Mouse (Mus musculus) MEL (cell line): ENCODE measurements around the gene Sgsm2. TPM values are rescaled to one million over a fixed set of nuclear protein-coding genes. Genes with fewer than 3 reads are reported as not detected.

Source experiments
- DNase-seq: peaks from one replicate; pipeline ENCODE4 v3.0.0; 2011; ENCODE audit warnings: low read depth, low spot score
- H3K27ac ChIP-seq: 2 replicates; pipeline ENCODE4 v1.5.1; 2012; ENCODE audit warnings: low read depth, mild to moderate bottlenecking, control low read depth, low read length, moderate library complexity; ENCODE audit not compliant: control insufficient read depth
- H3K27me3 ChIP-seq, 2 experiments: fragments of 150-350 bp in 1 of 2; sonication (generic) in 1 of 2; 2 replicates each; pipeline ENCODE4 v1.6.1; 2012; ENCODE audit warnings: low read length in 2 of 2, mild to moderate bottlenecking in 2 of 2, improper control_type of control experiment in 1 of 2, moderate library complexity in 1 of 2; ENCODE audit not compliant: insufficient read depth in 2 of 2, control insufficient read depth in 1 of 2
- H3K36me3 ChIP-seq, 2 experiments: 2 replicates each; pipeline ENCODE4 v1.6.1; 2012 to 2014; ENCODE audit warnings: low read length in 2 of 2, improper control_type of control experiment in 1 of 2, inconsistent platforms in 1 of 2, mild to moderate bottlenecking in 1 of 2; ENCODE audit not compliant: insufficient read depth in 2 of 2, control insufficient read depth in 1 of 2
- H3K4me1 ChIP-seq, 2 experiments: fragments of 150-350 bp in 1 of 2; sonication (generic) in 1 of 2; 2 replicates each; pipeline ENCODE4 v1.6.1; 2012; ENCODE audit warnings: low read length in 2 of 2, improper control_type of control experiment in 1 of 2, mild to moderate bottlenecking in 1 of 2; ENCODE audit not compliant: insufficient read depth in 2 of 2, control insufficient read depth in 1 of 2
- H3K4me3 ChIP-seq, 2 experiments: fragments of 150-350 bp in 1 of 2; sonication (generic) in 1 of 2; 2 replicates each; pipeline ENCODE4 v1.5.1; 2012; ENCODE audit warnings: low read depth in 2 of 2, low read length in 2 of 2, mild to moderate bottlenecking in 2 of 2, moderate library complexity in 2 of 2, control low read depth in 1 of 2, improper control_type of control experiment in 1 of 2; ENCODE audit not compliant: control insufficient read depth in 1 of 2, insufficient read depth in 1 of 2
- H3K79me2 ChIP-seq: 2 replicates; pipeline ENCODE4 v1.6.1; 2012; ENCODE audit warnings: mild to moderate bottlenecking, low read length, moderate library complexity; ENCODE audit not compliant: control insufficient read depth, poor library complexity, insufficient read depth
- H3K9ac ChIP-seq: 2 replicates; pipeline ENCODE4 v1.6.1; 2012; ENCODE audit warnings: low read depth, mild to moderate bottlenecking, control low read depth, low read length, moderate library complexity; ENCODE audit not compliant: control insufficient read depth, poor library complexity, severe bottlenecking
- H3K9me3 ChIP-seq: fragments of 150-350 bp; sonication (generic); replicated peaks from 2 replicates; pipeline ENCODE4 v1.6.1; 2012; ENCODE audit warnings: mild to moderate bottlenecking, low read length, improper control_type of control experiment, moderate library complexity; ENCODE audit not compliant: insufficient read depth
- E2F4 ChIP-seq: IDR thresholded peaks from 2 replicates; pipeline ENCODE4 v1.6.1; 2011; ENCODE audit warnings: low read depth, low read length, improper control_type of control experiment, borderline replicate concordance
- EP300 ChIP-seq, 2 experiments: IDR thresholded peaks; 2 replicates each; pipeline ENCODE4 v1.6.1; 2011; ENCODE audit warnings: improper control_type of control experiment in 2 of 2, low read length in 2 of 2, low read depth in 1 of 2, mild to moderate bottlenecking in 1 of 2
- ETS1 ChIP-seq: IDR thresholded peaks from 2 replicates; pipeline ENCODE4 v1.6.1; 2012; ENCODE audit warnings: low read depth, mild to moderate bottlenecking, inconsistent platforms, low read length, improper control_type of control experiment, moderate library complexity
- HCFC1 ChIP-seq: IDR thresholded peaks from 2 replicates; pipeline ENCODE4 v1.6.1; 2012; ENCODE audit warnings: low read depth, mild to moderate bottlenecking, inconsistent platforms, low read length, improper control_type of control experiment, moderate library complexity
- JUND ChIP-seq: IDR thresholded peaks from 2 replicates; pipeline ENCODE4 v1.6.1; 2011; ENCODE audit warnings: low read depth, mild to moderate bottlenecking, improper control_type of control experiment, low read length
- KAT2A ChIP-seq: conservative IDR thresholded peaks from 2 replicates; pipeline ENCODE4 v1.6.1; 2012; ENCODE audit warnings: low read depth, low read length, improper control_type of control experiment, inconsistent platforms
- MAFK ChIP-seq: IDR thresholded peaks from 2 replicates; pipeline ENCODE4 v1.6.1; 2011; ENCODE audit warnings: low read depth, mild to moderate bottlenecking, low read length, improper control_type of control experiment, borderline replicate concordance
- MAX ChIP-seq: IDR thresholded peaks from 2 replicates; pipeline ENCODE4 v1.6.1; 2011; ENCODE audit warnings: low read length, improper control_type of control experiment
- MAZ ChIP-seq: IDR thresholded peaks from 2 replicates; pipeline ENCODE4 v1.6.1; 2012; ENCODE audit warnings: low read depth, mild to moderate bottlenecking, inconsistent platforms, low read length, improper control_type of control experiment
- MXI1 ChIP-seq: IDR thresholded peaks from 2 replicates; pipeline ENCODE4 v1.6.1; 2011; ENCODE audit warnings: mild to moderate bottlenecking, low read depth, low read length, improper control_type of control experiment
- MYB ChIP-seq: IDR thresholded peaks from 2 replicates; pipeline ENCODE4 v1.6.1; 2011; ENCODE audit warnings: mild to moderate bottlenecking, low read depth, low read length, improper control_type of control experiment
- MYC ChIP-seq: IDR thresholded peaks from 2 replicates; pipeline ENCODE4 v1.6.1; 2011; ENCODE audit warnings: low read depth, mild to moderate bottlenecking, low read length, improper control_type of control experiment, moderate library complexity
- NELFE ChIP-seq: IDR thresholded peaks from 2 replicates; pipeline ENCODE4 v1.6.1; 2011; ENCODE audit warnings: low read depth, low read length, improper control_type of control experiment
- NRF1 ChIP-seq: IDR thresholded peaks from 2 replicates; pipeline ENCODE4 v1.6.1; 2014; ENCODE audit warnings: low read depth, mild to moderate bottlenecking, inconsistent platforms, low read length, improper control_type of control experiment, moderate library complexity; ENCODE audit not compliant: poor library complexity, insufficient read depth, severe bottlenecking
- POLR2A ChIP-seq, 2 experiments: IDR thresholded peaks; 2 replicates each; pipeline ENCODE4 v1.6.1; 2011 to 2012; ENCODE audit warnings: low read length in 2 of 2, mild to moderate bottlenecking in 2 of 2, control low read depth in 1 of 2, improper control_type of control experiment in 1 of 2, low read depth in 1 of 2, moderate library complexity in 1 of 2; ENCODE audit not compliant: control insufficient read depth in 1 of 2, insufficient read depth in 1 of 2, poor library complexity in 1 of 2
- RCOR1 ChIP-seq: IDR thresholded peaks from 2 replicates; pipeline ENCODE4 v1.6.1; 2012; ENCODE audit warnings: low read depth, mild to moderate bottlenecking, inconsistent platforms, low read length, improper control_type of control experiment
- SIN3A ChIP-seq: IDR thresholded peaks from 2 replicates; pipeline ENCODE4 v1.6.1; 2012; ENCODE audit warnings: low read length, improper control_type of control experiment, inconsistent platforms
- SMC3 ChIP-seq: IDR thresholded peaks from 2 replicates; pipeline ENCODE4 v1.6.1; 2011; ENCODE audit warnings: low read depth, low read length, improper control_type of control experiment
- TAL1 ChIP-seq: IDR thresholded peaks from 2 replicates; pipeline ENCODE4 v1.6.1; 2012; ENCODE audit warnings: mild to moderate bottlenecking, inconsistent platforms, low read length, moderate library complexity, mixed read lengths
- TBP ChIP-seq: IDR thresholded peaks from 2 replicates; pipeline ENCODE4 v1.8.0; 2011; ENCODE audit warnings: low read depth, low read length, improper control_type of control experiment
- TCF12 ChIP-seq: IDR thresholded peaks from 2 replicates; pipeline ENCODE4 v1.6.1; 2014; ENCODE audit warnings: low read depth, mild to moderate bottlenecking, inconsistent platforms, low read length, improper control_type of control experiment, moderate library complexity
- USF1 ChIP-seq: IDR thresholded peaks from 2 replicates; pipeline ENCODE4 v1.6.1; 2014; ENCODE audit warnings: low read depth, mild to moderate bottlenecking, inconsistent platforms, low read length, improper control_type of control experiment, moderate library complexity
- USF2 ChIP-seq, 2 experiments: IDR thresholded peaks; 2 replicates each; pipeline ENCODE4 v1.6.1; 2011 to 2012; ENCODE audit warnings: improper control_type of control experiment in 2 of 2, low read length in 2 of 2, borderline replicate concordance in 1 of 2, inconsistent platforms in 1 of 2, low read depth in 1 of 2, mild to moderate bottlenecking in 1 of 2; ENCODE audit not compliant: insufficient read depth in 1 of 2
- ZMIZ1 ChIP-seq: IDR thresholded peaks from 2 replicates; pipeline ENCODE4 v1.6.1; 2012; ENCODE audit warnings: low read depth, mild to moderate bottlenecking, inconsistent platforms, low read length, improper control_type of control experiment, moderate library complexity
- ZNF384 ChIP-seq: IDR thresholded peaks from 2 replicates; pipeline ENCODE4 v1.6.1; 2012; ENCODE audit warnings: low read depth, mild to moderate bottlenecking, inconsistent platforms, low read length, improper control_type of control experiment
- polyA plus RNA-seq, 2 experiments: library from polyadenylated mRNA; stranded (reverse) in 1 of 2; unstranded in 1 of 2; fragments of >175 nt in 1 of 2; fragments of >200 nt in 1 of 2; gene quantifications; 2 replicates each; pipeline versions ENCODE4 v1.2.1 to v1.2.4; 2012; ENCODE audit warnings: low replicate concordance in 2 of 2, low read depth in 1 of 2; ENCODE audit not compliant: insufficient read length in 2 of 2, insufficient read depth in 1 of 2, missing spikeins in 1 of 2
- total RNA-seq: library from RNA; depleted of rRNA; stranded (reverse); fragments of 300-350 nt; gene quantifications from 2 replicates; pipeline ENCODE4 v1.2.3, GENCODE M21; 2012

The Sgsm2 gene
- total and polyA plus RNA-seq, 3 experiments: 7.2 to 15.1 TPM; not detected in 1

- Histone ChIP-seq H3K27ac (no peak overlapping the region), H3K9me3 (no peaks in the 10 kb centered on the region), H3K27me3 (no peaks in the 10 kb centered on the region), H3K4me1 (peaks cover 3 to 20% of the 10 kb centered on the region in 2 experiments; a peak in 3 of 4 replicates), H3K9ac (peak overlapping the region; percentile 76), H3K4me3 (peak overlapping the region in 1 of 2 experiments; percentile 58; a peak in 1 of 4 replicates), H3K79me2 (peaks cover 47% of the 10 kb centered on the region), H3K36me3 (peaks cover 0 to 18% of the 10 kb centered on the region in 2 experiments; a peak in 2 of 4 replicates)
- DNase-seq: no peak
- TF ChIP-seq SMC3 (no peak), MAZ (no peak), MXI1 (no peak), POLR2A (IDR thresholded peaks at IDR 0.05; ENCODE audit: control insufficient read depth in 1 of 2, insufficient read depth in 1 of 2, low read depth in 1 of 2, low read length in 2 of 2, poor library complexity in 1 of 2) (no peak), KAT2A (no peak), USF2 (IDR thresholded peaks at IDR 0.05; ENCODE audit: borderline replicate concordance in 1 of 2, insufficient read depth in 1 of 2, low read depth in 1 of 2, low read length in 2 of 2) (no peak), USF1 (no peak), TAL1 (no peak), NRF1 (no peak), MYC (no peak), MAFK (no peak)
Measured at GRCm38 (mm10) chr11:74833536-74834358, 63.1 kb downstream of the Sgsm2 start.

- no peaks in the 10 kb centered on the region for H3K9me3 ChIP-seq
- H3K4me1 ChIP-seq: peaks cover 3 to 31% of the 10 kb centered on the region in 2 experiments; a peak in 3 of 4 replicates
- peak overlapping the region; percentile 76 for H3K9ac ChIP-seq
- H3K36me3 ChIP-seq: peaks cover 0 to 29% of the 10 kb centered on the region in 2 experiments; a peak in 2 of 4 replicates
- peak overlapping the region; percentile 58 to 72 for H3K4me3 ChIP-seq
- peak; percentile 95 for DNase-seq
- H3K27ac ChIP-seq: peak overlapping the region; percentile 94
- H3K79me2 ChIP-seq: peaks cover 44% of the 10 kb centered on the region
- no peaks in the 10 kb centered on the region for H3K27me3 ChIP-seq
- no peak for TF ChIP-seq MAFK
- TF ChIP-seq USF2 (IDR thresholded peaks at IDR 0.05; ENCODE audit: borderline replicate concordance in 1 of 2, insufficient read depth in 1 of 2, low read depth in 1 of 2, low read length in 2 of 2): no peak
- TF ChIP-seq ETS1: peak; percentile 57; the same call in 1 of the 2 replicates
- no peak for TF ChIP-seq TCF12
- no peak for TF ChIP-seq RCOR1
- peak; percentile 11; the same call in 1 of the 2 replicates for TF ChIP-seq NELFE
- TF ChIP-seq E2F4: peak; percentile 82; the same call in 1 of the 2 replicates
- no peak for TF ChIP-seq MYB
- TF ChIP-seq ZNF384: no peak
- no peak for TF ChIP-seq USF1
- TF ChIP-seq POLR2A (IDR thresholded peaks at IDR 0.05; ENCODE audit: control insufficient read depth in 1 of 2, insufficient read depth in 1 of 2, low read depth in 1 of 2, low read length in 2 of 2, poor library complexity in 1 of 2): peak in 1 of 2 experiments; percentile 48; a peak in 2 of 4 replicates
- TF ChIP-seq HCFC1: peak; percentile 18; the same call in 1 of the 2 replicates
- TF ChIP-seq EP300 (IDR thresholded peaks at IDR 0.05; ENCODE audit: low read depth in 1 of 2, low read length in 2 of 2): peak in 1 of 2 experiments; percentile 13; a peak in 2 of 4 replicates
- peak; percentile 44; the same call in 1 of the 2 replicates for TF ChIP-seq MXI1
- TF ChIP-seq JUND: peak; percentile 92; the same call in 1 of the 2 replicates
- peak; percentile 54; the same call in 1 of the 2 replicates for TF ChIP-seq MAZ
- TF ChIP-seq MYC: 0 out of 2 replicates have a peak, but pooled peaks have one; percentile 33
- TF ChIP-seq SIN3A: peak; percentile 63; the same call in 1 of the 2 replicates
- peak; percentile 64 for TF ChIP-seq NRF1
- 0 out of 2 replicates have a peak, but pooled peaks have one; percentile 34 for TF ChIP-seq ZMIZ1
- TF ChIP-seq MAX: peak; percentile 67; the same call in 1 of the 2 replicates
- TF ChIP-seq TBP: no peak; the same call in 1 of the 2 replicates
Measured at GRCm38 (mm10) chr11:74832503-74833143, 64.2 kb downstream of the Sgsm2 start.
